Mouse (Mus musculus) megakaryocyte-erythroid progenitor cell, adult 5-6 weeks (primary cell): Measurements from ENCODE around the gene Cgref1. TPM values are rescaled to one million over a fixed set of nuclear protein-coding genes. Genes with fewer than 3 reads are reported as not detected.

Experiments used
- ATAC-seq: replicated peaks from 2 replicates; pipeline ENCODE4 v1.8.0; 2016; ENCODE audit warnings: mild to moderate bottlenecking, inconsistent platforms; ENCODE audit not compliant: severe bottlenecking, poor library complexity, low FRiP score, low TSS enrichment
- total RNA-seq, 2 experiments: library from RNA; stranded (forward) in 1 of 2; stranded (reverse) in 1 of 2; fragments of 200-1000, 215-1000 nt in 1 of 2; fragments of >200 nt in 1 of 2; fragmentation: Nextera tagmentation in 1 of 2; gene quantifications; 2 replicates each; pipeline ENCODE4 v1.2.3; 2014 to 2017

Gene Cgref1
- 0.35 TPM in 1 of 2 replicates, not detected in the other for total RNA-seq (2014; fragmentation: Nextera tagmentation)
- total RNA-seq (2017) = 0.46 TPM in 1 of 2 replicates, not detected in the other

- ATAC-seq = peak; percentile 35
These were observed at the start of gene Cgref1 for GRCm38 (mm10) chr5:30944956-30945781. Gene Cgref1, minus strand, starts transcription at chr5:30945591.

- no peak for ATAC-seq
These were observed 48.7 kb upstream of the Cgref1 start for GRCm38 (mm10) chr5:30994074-30994473.

GRCm38 (mm10) chr5:30992980-30993676, 47.7 kb upstream of the Cgref1 start:
- ATAC-seq = no peak

- ATAC-seq = no peak
These were observed 37.0 kb upstream of the Cgref1 start for GRCm38 (mm10) chr5:30982357-30982756.

- no peak for ATAC-seq
These were observed 29.7 kb upstream of the Cgref1 start for GRCm38 (mm10) chr5:30974870-30975656.

GRCm38 (mm10) chr5:30969440-30969839, 24.0 kb upstream of the Cgref1 start:
- ATAC-seq = 0 out of 2 replicates have a peak, but pooled peaks have one; percentile 22

- ATAC-seq = no peak
These were observed 23.0 kb upstream of the Cgref1 start, which contains the start of gene Tcf23 for GRCm38 (mm10) chr5:30968416-30968815. Gene Tcf23, plus strand, starts transcription at chr5:30968662.

- no peak for ATAC-seq
These were observed 20.8 kb upstream of the Cgref1 start for GRCm38 (mm10) chr5:30966189-30966588.

- no peak for ATAC-seq
These were observed 18.5 kb upstream of the Cgref1 start for GRCm38 (mm10) chr5:30963916-30964315.

GRCm38 (mm10) chr5:30961545-30962505, 16.4 kb upstream of the Cgref1 start:
- no peak for ATAC-seq

- no peak for ATAC-seq
These were observed 15.4 kb upstream of the Cgref1 start for GRCm38 (mm10) chr5:30960814-30961213.

GRCm38 (mm10) chr5:30959966-30960501, 14.6 kb upstream of the Cgref1 start, which contains the start of gene Preb:
Gene Preb, minus strand, starts transcription at chr5:30960361.
- ATAC-seq = peak; percentile 95

GRCm38 (mm10) chr5:30959198-30959854, 13.9 kb upstream of the Cgref1 start:
- ATAC-seq = no peak

GRCm38 (mm10) chr5:30957891-30958290, 12.5 kb upstream of the Cgref1 start:
- ATAC-seq = no peak

- no peak for ATAC-seq
These were observed 10.4 kb upstream of the Cgref1 start for GRCm38 (mm10) chr5:30955751-30956150.

GRCm38 (mm10) chr5:30954556-30954955, 9.2 kb upstream of the Cgref1 start:
- ATAC-seq = no peak

GRCm38 (mm10) chr5:30954065-30954464, 8.7 kb upstream of the Cgref1 start:
- no peak for ATAC-seq

- ATAC-seq = no peak
These were observed 7.2 kb upstream of the Cgref1 start for GRCm38 (mm10) chr5:30952551-30952950.
